ENCODE assay signal across 8 mouse cellular contexts in genomic region chr4:95353894-95354319, GRCm38 (mm10).
A peak's percentile ranks its signal among the peaks of the same experiment; 100 is the strongest.
DNase-seq lines count a peak whose midpoint lies in the region; ATAC-seq and TF ChIP-seq lines count a peak whose summit lies in the region.

No protein-coding gene starts in this region.

- H3K4me1 ChIP-seq in heart, embryonic 13.5 days = peaks cover 4% of the 10 kb centered on the region
- H3K4me1 ChIP-seq in kidney, adult 2 months (ENCODE audit: control insufficient read depth, insufficient read depth, low read length) = no peaks in the 10 kb centered on the region
- H3K4me1 ChIP-seq in lung, embryonic 15.5 days = 0 out of 2 replicates have a peak, but pooled peaks cover 11% of the 10 kb centered on the region
- peaks cover 3% of the 10 kb centered on the region; the same call in 1 of the 2 replicates for H3K4me1 ChIP-seq in stomach, embryonic 16.5 days (ENCODE audit: control insufficient read depth, insufficient read depth, low read length)

- TF ChIP-seq POLR2A in kidney, adult 2 months (IDR thresholded peaks at IDR 0.05; ENCODE audit: low read depth, low read length) = no peak

- no peak overlapping the region for H3K4me2 ChIP-seq in heart, embryonic 13.5 days
- no peak overlapping the region for H3K4me2 ChIP-seq in lung, embryonic 15.5 days
- H3K4me2 ChIP-seq in stomach, embryonic 16.5 days (ENCODE audit: low read depth, low read length) = no peak overlapping the region

- H3K9me3 ChIP-seq in heart, embryonic 13.5 days = no peaks in the 10 kb centered on the region
- no peaks in the 10 kb centered on the region for H3K9me3 ChIP-seq in lung, embryonic 15.5 days
- H3K9me3 ChIP-seq in stomach, embryonic 16.5 days (replicated peaks; ENCODE audit: control insufficient read depth, low read length) = no peaks in the 10 kb centered on the region

- H3K4me3 ChIP-seq in left cerebral cortex, adult 2 months = no peak overlapping the region
- no peak overlapping the region for H3K4me3 ChIP-seq in heart, embryonic 13.5 days
- H3K4me3 ChIP-seq in kidney, adult 2 months (ENCODE audit: insufficient read depth, low read depth, low read length) = no peak overlapping the region
- H3K4me3 ChIP-seq in lung, embryonic 15.5 days = no peak overlapping the region
- no peak overlapping the region for H3K4me3 ChIP-seq in stomach, embryonic 16.5 days (replicated peaks; ENCODE audit: low read length)

- TF ChIP-seq CTCF in left cerebral cortex, adult 2 months (IDR thresholded peaks at IDR 0.05) = no peak
- no peak for TF ChIP-seq CTCF in kidney, adult 2 months (conservative IDR thresholded peaks at IDR 0.05; ENCODE audit: insufficient read depth, insufficient read length, low read depth, low read length)

- 57% methylated on average over 7 of the region's 7 CpGs for WGBS in heart, embryonic 13.5 days
- WGBS in kidney, adult 2 months = 59% methylated on average over 7 of the region's 7 CpGs
- WGBS in lung, embryonic 15.5 days = 39% methylated on average over 7 of the region's 7 CpGs
- 43% methylated on average over 7 of the region's 7 CpGs for WGBS in stomach, embryonic 16.5 days

- no peaks in the 10 kb centered on the region for H3K36me3 ChIP-seq in heart, embryonic 13.5 days
- H3K36me3 ChIP-seq in kidney, adult 2 months (ENCODE audit: control insufficient read depth, insufficient read depth, low read length) = no peaks in the 10 kb centered on the region
- no peaks in the 10 kb centered on the region for H3K36me3 ChIP-seq in lung, embryonic 15.5 days
- H3K36me3 ChIP-seq in stomach, embryonic 16.5 days (ENCODE audit: control insufficient read depth, insufficient read depth, low read length) = no peaks in the 10 kb centered on the region

- 0 out of 2 replicates have a peak, but pooled peaks have one; percentile 19 for ATAC-seq in heart, embryonic 13.5 days (ENCODE audit: extremely low read depth, insufficient number of reproducible peaks, low FRiP score, low TSS enrichment)
- ATAC-seq in lung, embryonic 15.5 days (ENCODE audit: borderline replicate concordance, extremely low read depth, low FRiP score, low TSS enrichment) = peak; percentile 94
- ATAC-seq in stomach, embryonic 16.5 days (ENCODE audit: insufficient read depth, low FRiP score) = peak; percentile 62

- intact Hi-C loops in left cerebral cortex, adult 2 months (cut with DNase I) = no loop called here
- intact Hi-C loops in left cerebral cortex, postnatal 36 days (cut with DNase I) = no loop called here

- no peaks in the 10 kb centered on the region for H3K27me3 ChIP-seq in heart, embryonic 13.5 days (replicated peaks)
- no peaks in the 10 kb centered on the region for H3K27me3 ChIP-seq in kidney, adult 2 months (replicated peaks; ENCODE audit: control insufficient read depth, insufficient read depth, low read length)
- no peaks in the 10 kb centered on the region for H3K27me3 ChIP-seq in lung, embryonic 15.5 days
- H3K27me3 ChIP-seq in stomach, embryonic 16.5 days (ENCODE audit: control insufficient read depth, insufficient read depth, low read length) = no peaks in the 10 kb centered on the region

- peak overlapping the region; percentile 6; the same call in 1 of the 2 replicates for H3K27ac ChIP-seq in left cerebral cortex, adult 2 months
- H3K27ac ChIP-seq in heart, embryonic 13.5 days (replicated peaks) = peak overlapping the region; percentile 60
- H3K27ac ChIP-seq in kidney, adult 2 months (ENCODE audit: insufficient read depth, low read depth, low read length) = peak overlapping the region; percentile 81
- peak overlapping the region; percentile 68 for H3K27ac ChIP-seq in lung, embryonic 15.5 days
- peak overlapping the region; percentile 61 for H3K27ac ChIP-seq in stomach, embryonic 16.5 days (ENCODE audit: low read length)

- no peak overlapping the region for H3K9ac ChIP-seq in heart, embryonic 13.5 days
- no peak overlapping the region for H3K9ac ChIP-seq in lung, embryonic 15.5 days
- H3K9ac ChIP-seq in stomach, embryonic 16.5 days (ENCODE audit: low read length) = peak overlapping the region; percentile 41; the same call in 1 of the 2 replicates

- no peak for DNase-seq in left cerebral cortex, adult 2 months (ENCODE audit: extremely low spot score in 1 of 2, low spot score in 2 of 2)
- no peak for DNase-seq in left cerebral cortex, postnatal 36 days (ENCODE audit: low spot score in 2 of 2)
- peak; percentile 52 for DNase-seq in embryo, embryonic 10 days (ENCODE audit: low spot score)
- DNase-seq in kidney, adult 2 months = peak; percentile 86
- no peak for DNase-seq in cerebellum, adult 9-11 months

Comparison
In these comparisons a context has a peak if more than half of its experiments do, and no peak if none do; other contexts are left out.
1. DNase-seq: peak in embryo, embryonic 10 days (single experiment) and kidney, adult 2 months (single experiment); none in left cerebral cortex, adult 2 months (0 of 2), left cerebral cortex, postnatal 36 days (0 of 2) and cerebellum, adult 9-11 months (single experiment).
2. H3K27ac ChIP-seq: peak in every context shown above with its lines; median percentile 81 in kidney, adult 2 months; 68 in lung, embryonic 15.5 days; 61 in stomach, embryonic 16.5 days; 60 in heart, embryonic 13.5 days; 6 in left cerebral cortex, adult 2 months.
3. ATAC-seq: peak in every context shown above with its lines; median percentile 94 in lung, embryonic 15.5 days; 62 in stomach, embryonic 16.5 days; 19 in heart, embryonic 13.5 days.